Mouse (Mus musculus) bone marrow, adult 2 months (tissue): ENCODE data around the gene Rab15.

Experiments
- CTCF ChIP-seq: fragments of 200-500 bp; IDR thresholded peaks from 2 replicates; pipeline ENCODE4 v1.5.1; 2011; ENCODE audit warnings: low read length, control low read depth; ENCODE audit not compliant: control insufficient read depth, insufficient read depth
- POLR2A ChIP-seq: fragments of 200-500 bp; IDR thresholded peaks from 2 replicates; pipeline ENCODE4 v1.6.1; 2011; ENCODE audit warnings: low read depth, mild to moderate bottlenecking, control low read depth, low read length, borderline replicate concordance; ENCODE audit not compliant: control insufficient read depth

DNA sequence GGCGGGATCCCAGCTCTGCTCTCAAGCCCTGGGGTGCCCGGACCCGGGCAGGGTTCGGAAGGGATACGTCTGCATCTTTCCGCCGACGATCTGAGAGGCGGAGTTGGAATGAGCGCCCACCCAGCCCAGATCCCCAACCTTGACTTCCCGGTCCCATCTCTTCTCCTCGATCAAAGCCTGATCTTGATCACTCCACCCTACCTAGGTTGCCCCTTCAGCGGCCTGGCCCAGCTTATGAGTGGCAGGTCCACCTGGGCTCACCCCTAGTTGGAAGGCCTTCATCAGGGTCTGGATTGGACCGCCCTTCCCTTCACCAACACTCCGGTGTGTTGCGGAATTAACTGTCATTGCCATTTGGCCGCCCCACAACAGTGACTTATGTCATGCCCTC is at the start of gene Rab15:
- no peak for TF ChIP-seq CTCF
- no peak for TF ChIP-seq POLR2A
